ENCODE assay signal across 15 mouse cellular contexts in the genomic region with DNA sequence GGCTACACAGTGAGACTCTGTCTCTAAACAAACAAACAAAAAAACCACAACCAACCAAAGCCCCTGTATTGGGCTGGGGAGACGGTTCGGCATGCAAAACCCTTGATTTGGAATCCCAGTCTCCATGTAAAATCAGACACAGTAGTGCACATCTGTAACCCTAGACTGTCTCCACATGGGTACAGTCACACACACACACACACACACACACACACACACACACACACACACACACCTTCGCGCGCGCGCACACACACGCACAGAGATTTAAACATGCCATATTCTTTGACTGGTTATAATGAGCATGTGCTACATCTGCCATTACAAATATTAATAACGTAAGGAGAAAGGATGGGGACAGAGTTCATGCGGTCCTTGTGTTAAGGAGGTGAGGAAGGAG. TPM values are rescaled to one million over a fixed set of nuclear protein-coding genes. Genes with fewer than 3 reads are reported as not detected.
DNase-seq lines count a peak whose midpoint lies in the region; ATAC-seq lines count a peak whose summit lies in the region.
"Had no signal": no experiment of that assay in that cellular context is flagged by ENCODE, and none has a peak within 500 bp of the region (broad histone marks: within the 10 kb centered on the region; RNA-seq: fewer than 3 reads in every experiment).

No protein-coding gene starts in this region.

- DNase-seq in hindbrain, embryonic 11.5 days (ENCODE audit: low spot score) = no peak
- no peak for DNase-seq in limb, embryonic 11.5 days (ENCODE audit: low spot score)
- DNase-seq in urinary bladder, postnatal 36 days (ENCODE audit: low spot score in 2 of 2) = no peak
- no peak for DNase-seq in right cerebral cortex, adult 2 months (ENCODE audit: low spot score in 2 of 2)
- DNase-seq: cerebellum, postnatal 10 days; heart, postnatal 4 days; layer of hippocampus, postnatal 36 days; liver; right cerebral cortex, postnatal 4 days had no signal

- peaks cover 14% of the 10 kb centered on the region for H3K4me1 ChIP-seq in hindbrain, embryonic 11.5 days (replicated peaks; ENCODE audit: control insufficient read depth, insufficient read depth, low read length)
- H3K4me1 ChIP-seq in hindbrain, embryonic 16.5 days (ENCODE audit: control insufficient read depth, insufficient read depth, low read depth, low read length) = peaks cover 18% of the 10 kb centered on the region
- H3K4me1 ChIP-seq in forebrain, embryonic 12.5 days = peaks cover 59% of the 10 kb centered on the region
- H3K4me1 ChIP-seq in limb, embryonic 11.5 days (ENCODE audit: control insufficient read depth, insufficient read depth, low read length) = peaks cover 19% of the 10 kb centered on the region
- H3K4me1 ChIP-seq in neural tube, embryonic 13.5 days (replicated peaks) = peaks cover 61% of the 10 kb centered on the region

- no peaks in the 10 kb centered on the region for H3K9me3 ChIP-seq in hindbrain, embryonic 11.5 days (ENCODE audit: control insufficient read depth, low read length)
- no peaks in the 10 kb centered on the region for H3K9me3 ChIP-seq in hindbrain, embryonic 16.5 days (ENCODE audit: control insufficient read depth, low read length)
- no peaks in the 10 kb centered on the region for H3K9me3 ChIP-seq in forebrain, embryonic 12.5 days
- no peaks in the 10 kb centered on the region for H3K9me3 ChIP-seq in limb, embryonic 11.5 days (ENCODE audit: control insufficient read depth, low read length)
- H3K9me3 ChIP-seq in neural tube, embryonic 13.5 days = no peaks in the 10 kb centered on the region

- H3K4me2 ChIP-seq in hindbrain, embryonic 11.5 days (replicated peaks; ENCODE audit: low read depth, low read length) = no peak overlapping the region
- no peak overlapping the region for H3K4me2 ChIP-seq in hindbrain, embryonic 16.5 days (ENCODE audit: low read length)
- H3K4me2 ChIP-seq in forebrain, embryonic 12.5 days = peak overlapping the region; percentile 38; the same call in 1 of the 2 replicates
- H3K4me2 ChIP-seq in limb, embryonic 11.5 days (ENCODE audit: low read depth, severe bottlenecking) = no peak overlapping the region
- no peak overlapping the region for H3K4me2 ChIP-seq in neural tube, embryonic 13.5 days
- H3K4me2 ChIP-seq: lung, embryonic 14.5 days had no signal

- no peak overlapping the region; the same call in 1 of the 2 replicates for H3K9ac ChIP-seq in hindbrain, embryonic 11.5 days (ENCODE audit: low read depth, low read length)
- H3K9ac ChIP-seq in hindbrain, embryonic 16.5 days (ENCODE audit: low read depth, low read length) = no peak overlapping the region
- H3K9ac ChIP-seq in forebrain, embryonic 12.5 days = no peak overlapping the region
- H3K9ac ChIP-seq in limb, embryonic 11.5 days (ENCODE audit: low read length) = no peak overlapping the region
- no peak overlapping the region for H3K9ac ChIP-seq in neural tube, embryonic 13.5 days
- H3K9ac ChIP-seq: lung, embryonic 14.5 days had no signal

- 42% methylated on average over 10 of the region's 10 CpGs for WGBS in hindbrain, embryonic 11.5 days
- 38% methylated on average over 10 of the region's 10 CpGs for WGBS in hindbrain, embryonic 16.5 days
- 36% methylated on average over 10 of the region's 10 CpGs for WGBS in forebrain, embryonic 12.5 days
- 72% methylated on average over 10 of the region's 10 CpGs for WGBS in limb, embryonic 11.5 days
- 48% methylated on average over 10 of the region's 10 CpGs for WGBS in neural tube, embryonic 13.5 days

- H3K27ac ChIP-seq in hindbrain, embryonic 11.5 days (ENCODE audit: low read depth, low read length) = peak overlapping the region; percentile 78
- H3K27ac ChIP-seq in hindbrain, embryonic 16.5 days (ENCODE audit: low read depth, low read length) = no peak overlapping the region
- peak overlapping the region; percentile 88 for H3K27ac ChIP-seq in forebrain, embryonic 12.5 days
- peak overlapping the region; percentile 60 for H3K27ac ChIP-seq in limb, embryonic 11.5 days (replicated peaks; ENCODE audit: low read depth, low read length)
- H3K27ac ChIP-seq in neural tube, embryonic 13.5 days (replicated peaks) = peak overlapping the region; percentile 83

- no peaks in the 10 kb centered on the region for H3K36me3 ChIP-seq in hindbrain, embryonic 11.5 days (ENCODE audit: control insufficient read depth, insufficient read depth, low read length)
- H3K36me3 ChIP-seq in hindbrain, embryonic 16.5 days (ENCODE audit: control insufficient read depth, insufficient read depth, low read length) = no peaks in the 10 kb centered on the region
- H3K36me3 ChIP-seq in forebrain, embryonic 12.5 days (replicated peaks) = no peaks in the 10 kb centered on the region
- H3K36me3 ChIP-seq in limb, embryonic 11.5 days (ENCODE audit: control insufficient read depth, insufficient read depth, low read length) = no peaks in the 10 kb centered on the region
- H3K36me3 ChIP-seq in neural tube, embryonic 13.5 days = no peaks in the 10 kb centered on the region

- H3K4me3 ChIP-seq in hindbrain, embryonic 11.5 days (ENCODE audit: low read depth, low read length) = no peak overlapping the region
- H3K4me3 ChIP-seq in hindbrain, embryonic 16.5 days (ENCODE audit: low read length) = no peak overlapping the region
- no peak overlapping the region for H3K4me3 ChIP-seq in forebrain, embryonic 12.5 days (replicated peaks)
- H3K4me3 ChIP-seq in limb, embryonic 11.5 days (ENCODE audit: low read depth, low read length) = no peak overlapping the region
- no peak overlapping the region for H3K4me3 ChIP-seq in neural tube, embryonic 13.5 days
- H3K4me3 ChIP-seq: megakaryocyte, embryonic 14.5 days had no signal

- ATAC-seq in hindbrain, embryonic 11.5 days (ENCODE audit: low FRiP score) = 0 out of 2 replicates have a peak, but pooled peaks have one; percentile 20
- ATAC-seq in hindbrain, embryonic 16.5 days = no peak
- ATAC-seq in forebrain, embryonic 12.5 days (ENCODE audit: low FRiP score) = no peak
- no peak for ATAC-seq in limb, embryonic 11.5 days (ENCODE audit: insufficient number of reproducible peaks, low FRiP score, low TSS enrichment, low read depth)
- ATAC-seq in neural tube, embryonic 13.5 days (ENCODE audit: low read depth) = peak; percentile 33; the same call in 1 of the 2 replicates
- ATAC-seq: CD4-positive, CD25-positive, alpha-beta regulatory T cell, adult 4 months had no signal

- H3K27me3 ChIP-seq in hindbrain, embryonic 11.5 days (ENCODE audit: control insufficient read depth, insufficient read depth, low read length) = no peaks in the 10 kb centered on the region
- H3K27me3 ChIP-seq in hindbrain, embryonic 16.5 days (replicated peaks; ENCODE audit: control insufficient read depth, insufficient read depth, low read length) = no peaks in the 10 kb centered on the region
- H3K27me3 ChIP-seq in forebrain, embryonic 12.5 days = peaks cover 26% of the 10 kb centered on the region
- H3K27me3 ChIP-seq in limb, embryonic 11.5 days (ENCODE audit: control insufficient read depth, insufficient read depth, low read length) = no peaks in the 10 kb centered on the region
- no peaks in the 10 kb centered on the region for H3K27me3 ChIP-seq in neural tube, embryonic 13.5 days
- H3K27me3 ChIP-seq: megakaryocyte, embryonic 14.5 days had no signal

RNA-seq across cellular contexts. Expression of gene Mrps23, which starts 36.1 kb away (rescaled TPM):
- 83.2 and 84.5 TPM in 2 replicates for polyA plus RNA-seq in hindbrain, embryonic 11.5 days (2014; fragmentation: Nextera tagmentation; extraction: Ambion mirVana)
- polyA plus RNA-seq in hindbrain, embryonic 16.5 days (2015; fragmentation: Nextera tagmentation; extraction: Ambion mirVana) = 61.1 and 68.8 TPM in 2 replicates
- 62.0 and 67.5 TPM in 2 replicates for polyA plus RNA-seq in forebrain, embryonic 12.5 days (2016; fragmentation: Nextera tagmentation; extraction: Ambion mirVana)
- polyA plus RNA-seq in limb, embryonic 11.5 days (2014; fragmentation: Nextera tagmentation; extraction: Ambion mirVana) = 59.3 and 60.4 TPM in 2 replicates
- polyA plus RNA-seq in neural tube, embryonic 13.5 days (2015; fragmentation: Nextera tagmentation; extraction: Ambion mirVana) = 64.2 and 69.4 TPM in 2 replicates

RNA-seq across cellular contexts. Expression of gene Ccdc182, which starts 53.6 kb away (rescaled TPM):
- polyA plus RNA-seq in hindbrain, embryonic 11.5 days (2014; fragmentation: Nextera tagmentation; extraction: Ambion mirVana) = 9.8 and 10.0 TPM in 2 replicates
- 0.13 TPM in 1 of 2 replicates, not detected in the other for polyA plus RNA-seq in hindbrain, embryonic 16.5 days (2015; fragmentation: Nextera tagmentation; extraction: Ambion mirVana)
- polyA plus RNA-seq in forebrain, embryonic 12.5 days (2016; fragmentation: Nextera tagmentation; extraction: Ambion mirVana) = 0.38 and 0.42 TPM in 2 replicates
- polyA plus RNA-seq in limb, embryonic 11.5 days (2014; fragmentation: Nextera tagmentation; extraction: Ambion mirVana) = 0.12 and 0.52 TPM in 2 replicates
- 3.1 and 4.1 TPM in 2 replicates for polyA plus RNA-seq in neural tube, embryonic 13.5 days (2015; fragmentation: Nextera tagmentation; extraction: Ambion mirVana)
- polyA plus RNA-seq: CD4-positive, CD25-positive, alpha-beta regulatory T cell, adult 4 months; lung, embryonic 14.5 days had no signal

Comparison
In these comparisons a context has a peak if more than half of its experiments do, and no peak if none do; other contexts are left out.
1. ATAC-seq: peak in hindbrain, embryonic 11.5 days (single experiment) and neural tube, embryonic 13.5 days (single experiment); none in hindbrain, embryonic 16.5 days (single experiment), forebrain, embryonic 12.5 days (single experiment) and limb, embryonic 11.5 days (single experiment).